In the genomic region with DNA sequence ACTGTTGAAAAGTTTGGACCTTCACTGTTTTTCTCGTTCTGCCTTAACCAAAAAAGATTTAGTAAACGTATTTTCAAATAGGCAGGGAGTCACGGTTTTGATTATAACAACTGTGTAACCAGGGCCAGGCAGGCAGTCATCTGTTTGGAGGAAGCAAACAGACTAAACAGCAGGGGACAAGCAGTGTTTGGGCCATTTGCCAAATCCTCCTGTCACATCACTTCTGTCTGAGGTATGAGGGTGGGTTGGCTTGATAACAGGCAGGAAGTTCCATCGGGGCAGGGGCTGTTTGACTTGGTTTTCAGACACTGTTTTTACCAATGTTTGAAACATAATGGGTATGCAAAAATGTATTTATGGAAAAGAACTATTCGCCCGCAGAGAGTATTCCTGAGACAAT, we compare ENCODE assay signal across 8 mouse cellular contexts. TPM values are rescaled to one million over a fixed set of nuclear protein-coding genes. Genes with fewer than 3 reads are reported as not detected.
A peak's percentile ranks its signal among the peaks of the same experiment; 100 is the strongest.
DNase-seq lines count a peak whose midpoint lies in the region; ATAC-seq lines count a peak whose summit lies in the region.

No protein-coding gene starts in this region.

- 33% methylated on average over 6 of the region's 6 CpGs for WGBS in liver, embryonic 11.5 days

- intact Hi-C loops in heart, postnatal 10 days (cut with DNase I) = no loop called here

- H3K4me3 ChIP-seq in liver, embryonic 11.5 days (ENCODE audit: low read depth, low read length) = no peak overlapping the region

- H3K27ac ChIP-seq in liver, embryonic 11.5 days (ENCODE audit: low read depth, low read length) = no peak overlapping the region

- no peak overlapping the region for H3K9ac ChIP-seq in liver, embryonic 11.5 days (ENCODE audit: low read depth, low read length)

- DNase-seq in liver = peak; percentile 56
- DNase-seq in liver, embryonic 11.5 days (ENCODE audit: low spot score) = no peak
- DNase-seq in cerebellum, postnatal 14 days = peak; percentile 67 to 75
- peak; percentile 51 to 58 for DNase-seq in heart, postnatal 10 days
- DNase-seq in thymus, adult 18-20 months = no peak
- no peak for DNase-seq in right cerebral cortex, adult 18-20 months
- DNase-seq in adrenal gland, adult 18-20 months (ENCODE audit: low spot score in 2 of 2) = no peak

- H3K9me3 ChIP-seq in liver, embryonic 11.5 days (ENCODE audit: control insufficient read depth, low read length) = no peaks in the 10 kb centered on the region

- ATAC-seq in liver, embryonic 11.5 days (replicated peaks; ENCODE audit: low FRiP score) = no peak
- ATAC-seq in megakaryocyte-erythroid progenitor cell, adult 5-6 weeks (replicated peaks; ENCODE audit: low FRiP score, low TSS enrichment, poor library complexity, severe bottlenecking) = peak; percentile 69

- H3K4me2 ChIP-seq in liver, embryonic 11.5 days = no peak overlapping the region

- H3K36me3 ChIP-seq in liver, embryonic 11.5 days (ENCODE audit: control insufficient read depth, insufficient read depth, low read length) = no peaks in the 10 kb centered on the region

- no peaks in the 10 kb centered on the region for H3K27me3 ChIP-seq in liver, embryonic 11.5 days (replicated peaks; ENCODE audit: control insufficient read depth, insufficient read depth, low read length)

- H3K4me1 ChIP-seq in liver, embryonic 11.5 days (replicated peaks; ENCODE audit: control insufficient read depth, insufficient read depth, low read length) = peaks cover 53% of the 10 kb centered on the region

RNA-seq across cellular contexts. Expression of a gene that starts 22.1 kb away (rescaled TPM):
- polyA plus RNA-seq in liver, embryonic 11.5 days (2014; fragmentation: Nextera tagmentation; extraction: Ambion mirVana) = 24.2 and 24.4 TPM in 2 replicates
- 100 to 1,000 TPM; 137 to 138 TPM for total RNA-seq in heart, postnatal 10 days (2021)
- 9.5 and 41.5 TPM in 2 replicates for total RNA-seq in megakaryocyte-erythroid progenitor cell, adult 5-6 weeks (2014; fragmentation: Nextera tagmentation)
- total RNA-seq in megakaryocyte-erythroid progenitor cell, adult 5-6 weeks (2017) = 4.9 and 11.4 TPM in 2 replicates
- 100 to 1,000 TPM; 162 to 171 TPM for total RNA-seq in adrenal gland, adult 18-20 months (2021)

RNA-seq across cellular contexts. Expression of a gene that starts 56.7 kb away (rescaled TPM):
- polyA plus RNA-seq in liver, embryonic 11.5 days (2014; fragmentation: Nextera tagmentation; extraction: Ambion mirVana) = 1.2 and 1.7 TPM in 2 replicates
- 10 to 100 TPM; 17.2 to 17.8 TPM for total RNA-seq in heart, postnatal 10 days (2021)
- 7.3 and 13.7 TPM in 2 replicates for total RNA-seq in megakaryocyte-erythroid progenitor cell, adult 5-6 weeks (2014; fragmentation: Nextera tagmentation)
- 5.4 and 14.4 TPM in 2 replicates for total RNA-seq in megakaryocyte-erythroid progenitor cell, adult 5-6 weeks (2017)
- total RNA-seq in adrenal gland, adult 18-20 months (2021) = 1 to 10 TPM in 1 of 2 experiments, under 1 TPM in 1; 0.23 to 1.2 TPM

Comparison
In these comparisons a context has a peak if more than half of its experiments do, and no peak if none do; other contexts are left out.
1. DNase-seq: peak in liver (single experiment), cerebellum, postnatal 14 days (2 of 2) and heart, postnatal 10 days (2 of 2); none in liver, embryonic 11.5 days (single experiment), thymus, adult 18-20 months (0 of 2), right cerebral cortex, adult 18-20 months (single experiment) and adrenal gland, adult 18-20 months (0 of 2).